18 mouse cellular contexts compared by ENCODE assay signal in the genomic region with DNA sequence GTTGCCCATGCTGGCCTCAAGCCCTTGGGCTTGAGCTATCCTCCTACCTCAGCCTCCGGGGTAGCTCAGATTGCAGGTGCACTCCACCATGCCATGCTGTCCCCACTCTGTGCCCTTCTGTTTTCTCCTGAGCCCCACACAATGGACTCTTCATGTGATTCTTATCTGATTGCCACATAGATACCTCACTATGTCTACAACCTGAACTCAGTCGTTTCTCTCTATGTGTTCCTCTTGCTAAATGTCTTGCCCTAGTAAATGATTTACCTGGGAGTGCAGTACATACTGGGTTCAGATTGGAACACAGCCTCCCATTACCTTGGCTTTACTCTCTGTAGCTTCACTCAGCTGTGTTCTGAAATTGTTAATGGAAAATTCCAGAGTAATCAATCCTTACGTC. TPM values are rescaled to one million over a fixed set of nuclear protein-coding genes. Genes with fewer than 3 reads are reported as not detected.
DNase-seq lines count a peak whose midpoint lies in the region; ATAC-seq and TF ChIP-seq lines count a peak whose summit lies in the region.
"Had no signal": no experiment of that assay in that cellular context is flagged by ENCODE, and none has a peak within 500 bp of the region (broad histone marks: within the 10 kb centered on the region; RNA-seq: fewer than 3 reads in every experiment).

No protein-coding gene starts in this region.

- TF ChIP-seq POLR2A in lung, adult 2 months (IDR thresholded peaks at IDR 0.05; ENCODE audit: borderline replicate concordance, extremely low read depth, low read depth, low read length) = no peak

- TF ChIP-seq EP300 in liver, postnatal 0 days (IDR thresholded peaks at IDR 0.05; ENCODE audit: low read depth) = peak; percentile 45; the same call in 1 of the 2 replicates

- H3K36me3 ChIP-seq in lung, embryonic 15.5 days = peaks cover 17% of the 10 kb centered on the region; the same call in 1 of the 2 replicates
- H3K36me3 ChIP-seq in intestine, postnatal 0 days (ENCODE audit: control insufficient read depth, insufficient read depth) = peaks cover 29% of the 10 kb centered on the region
- H3K36me3 ChIP-seq in liver, postnatal 0 days (replicated peaks; ENCODE audit: insufficient read depth, low read length) = peaks cover 19% of the 10 kb centered on the region

- H3K4me3 ChIP-seq in lung, embryonic 15.5 days = no peak overlapping the region
- H3K4me3 ChIP-seq in lung, adult 2 months (replicated peaks; ENCODE audit: extremely low read depth, low read depth, low read length) = no peak overlapping the region
- H3K4me3 ChIP-seq in intestine, postnatal 0 days (ENCODE audit: low read depth, low read length) = no peak overlapping the region
- H3K4me3 ChIP-seq in liver, postnatal 0 days (ENCODE audit: low read depth, low read length) = no peak overlapping the region
- H3K4me3 ChIP-seq: embryonic facial prominence, embryonic 10.5 days; heart, embryonic 13.5 days; megakaryocyte, embryonic 14.5 days had no signal

- H3K27me3 ChIP-seq in lung, embryonic 15.5 days = no peaks in the 10 kb centered on the region
- H3K27me3 ChIP-seq in intestine, postnatal 0 days (replicated peaks; ENCODE audit: control insufficient read depth, insufficient read depth, low read length) = no peaks in the 10 kb centered on the region
- no peaks in the 10 kb centered on the region for H3K27me3 ChIP-seq in liver, postnatal 0 days (ENCODE audit: insufficient read depth, low read length)
- H3K27me3 ChIP-seq: heart, embryonic 13.5 days; megakaryocyte, embryonic 14.5 days had no signal

- H3K9me3 ChIP-seq in lung, embryonic 15.5 days = no peaks in the 10 kb centered on the region
- H3K9me3 ChIP-seq in intestine, postnatal 0 days (ENCODE audit: control insufficient read depth) = no peaks in the 10 kb centered on the region
- no peaks in the 10 kb centered on the region for H3K9me3 ChIP-seq in liver, postnatal 0 days (ENCODE audit: low read length)
- H3K9me3 ChIP-seq: embryonic facial prominence, embryonic 10.5 days; heart, embryonic 13.5 days had no signal

- H3K4me2 ChIP-seq in lung, embryonic 15.5 days = no peak overlapping the region
- H3K4me2 ChIP-seq in intestine, postnatal 0 days (replicated peaks; ENCODE audit: low read depth) = no peak overlapping the region
- H3K4me2 ChIP-seq in liver, postnatal 0 days (ENCODE audit: low read depth, low read length) = no peak overlapping the region
- H3K4me2 ChIP-seq: heart, embryonic 13.5 days; hindbrain, embryonic 14.5 days had no signal

- ATAC-seq in lung, embryonic 15.5 days (ENCODE audit: borderline replicate concordance, extremely low read depth, low FRiP score, low TSS enrichment) = peak; percentile 55; the same call in 1 of the 2 replicates
- ATAC-seq in intestine, postnatal 0 days = peak; percentile 62
- peak; percentile 82 for ATAC-seq in liver, postnatal 0 days

- peaks cover 11% of the 10 kb centered on the region; the same call in 1 of the 2 replicates for H3K4me1 ChIP-seq in lung, embryonic 15.5 days
- peaks cover 2% of the 10 kb centered on the region; the same call in 1 of the 2 replicates for H3K4me1 ChIP-seq in lung, adult 2 months (ENCODE audit: control insufficient read depth, insufficient read depth, low read length)
- no peaks in the 10 kb centered on the region for H3K4me1 ChIP-seq in intestine, postnatal 0 days (replicated peaks; ENCODE audit: control insufficient read depth, insufficient read depth, low read length)
- peaks cover 3% of the 10 kb centered on the region; the same call in 1 of the 2 replicates for H3K4me1 ChIP-seq in liver, postnatal 0 days (ENCODE audit: insufficient read depth)
- H3K4me1 ChIP-seq: embryonic facial prominence, embryonic 10.5 days; heart, embryonic 13.5 days had no signal

- no peak overlapping the region for H3K9ac ChIP-seq in lung, embryonic 15.5 days
- H3K9ac ChIP-seq in intestine, postnatal 0 days (ENCODE audit: low read depth, low read length) = no peak overlapping the region
- no peak overlapping the region for H3K9ac ChIP-seq in liver, postnatal 0 days (replicated peaks)
- H3K9ac ChIP-seq: heart, embryonic 13.5 days; hindbrain, embryonic 14.5 days had no signal

- no peak for DNase-seq in lung, adult 2 months
- peak; percentile 37 for DNase-seq in kidney, postnatal 14 days
- DNase-seq in liver, postnatal 0 days = peak; percentile 34
- no peak for DNase-seq in spleen, postnatal 10 days (ENCODE audit: low spot score in 2 of 2)
- no peak for DNase-seq in gastrocnemius, adult 18-20 months (ENCODE audit: low spot score)
- DNase-seq: cerebellum, adult 2 months; heart, adult 11 months; left cerebral cortex, postnatal 4 days; lung, adult 18-20 months; midbrain, embryonic 14.5 days; right cerebral cortex, postnatal 14 days; spleen, adult 18-20 months had no signal

- WGBS in lung, embryonic 15.5 days = 59% methylated on average over 3 of the region's 3 CpGs
- 67% methylated on average over 3 of the region's 3 CpGs for WGBS in lung, adult 2 months
- WGBS in intestine, postnatal 0 days = 51% methylated on average over 3 of the region's 3 CpGs
- WGBS in liver, postnatal 0 days (ENCODE audit: insufficient replicate concordance) = 59% methylated on average over 3 of the region's 3 CpGs

- no peak for TF ChIP-seq CTCF in lung, adult 2 months (IDR thresholded peaks at IDR 0.05; ENCODE audit: insufficient read depth, low read length)
- TF ChIP-seq CTCF in intestine, postnatal 0 days (IDR thresholded peaks at IDR 0.05; ENCODE audit: low read depth) = no peak
- TF ChIP-seq CTCF in liver, postnatal 0 days (IDR thresholded peaks at IDR 0.05; ENCODE audit: low read depth) = no peak

- peak overlapping the region; percentile 71 for H3K27ac ChIP-seq in lung, embryonic 15.5 days
- no peak overlapping the region for H3K27ac ChIP-seq in intestine, postnatal 0 days (ENCODE audit: low read depth, low read length)
- H3K27ac ChIP-seq in liver, postnatal 0 days (ENCODE audit: low read depth) = peak overlapping the region; percentile 98
- H3K27ac ChIP-seq: embryonic facial prominence, embryonic 10.5 days; heart, embryonic 13.5 days; hindbrain, embryonic 14.5 days had no signal

RNA-seq across cellular contexts. Expression of gene Bphl, which starts 17.6 kb away (rescaled TPM):
- polyA plus RNA-seq in lung, embryonic 15.5 days (2015; fragmentation: Nextera tagmentation; extraction: Ambion mirVana) = 57.3 and 59.0 TPM in 2 replicates
- polyA plus RNA-seq in lung, adult 2 months (2012; rRNA removed) = 37.4 and 41.8 TPM in 2 replicates
- polyA plus RNA-seq in intestine, postnatal 0 days (2015; fragmentation: Nextera tagmentation; extraction: Ambion mirVana) = 51.5 and 58.2 TPM in 2 replicates
- 95.6 and 107 TPM in 2 replicates for polyA plus RNA-seq in liver, postnatal 0 days (2015; fragmentation: Nextera tagmentation; extraction: Ambion mirVana)
- total RNA-seq in gastrocnemius, adult 18-20 months (2021) = 10 to 100 TPM; 23.7 to 25.8 TPM

RNA-seq across cellular contexts. Expression of gene Tubb2a, which starts 22.8 kb away (rescaled TPM):
- polyA plus RNA-seq in lung, embryonic 15.5 days (2015; fragmentation: Nextera tagmentation; extraction: Ambion mirVana) = 180 and 197 TPM in 2 replicates
- polyA plus RNA-seq in lung, adult 2 months (2012; rRNA removed) = 320 and 386 TPM in 2 replicates
- 218 and 292 TPM in 2 replicates for polyA plus RNA-seq in intestine, postnatal 0 days (2015; fragmentation: Nextera tagmentation; extraction: Ambion mirVana)
- polyA plus RNA-seq in liver, postnatal 0 days (2015; fragmentation: Nextera tagmentation; extraction: Ambion mirVana) = 64.7 and 78.8 TPM in 2 replicates
- total RNA-seq in gastrocnemius, adult 18-20 months (2021) = 10 to 100 TPM; 10.0 to 17.1 TPM

RNA-seq across cellular contexts. Expression of gene Serpinb6a, which starts 52.4 kb away (rescaled TPM):
- 60.2 and 66.6 TPM in 2 replicates for polyA plus RNA-seq in lung, embryonic 15.5 days (2015; fragmentation: Nextera tagmentation; extraction: Ambion mirVana)
- polyA plus RNA-seq in lung, adult 2 months (2012; rRNA removed) = 58.6 and 128 TPM in 2 replicates
- polyA plus RNA-seq in intestine, postnatal 0 days (2015; fragmentation: Nextera tagmentation; extraction: Ambion mirVana) = 364 and 373 TPM in 2 replicates
- polyA plus RNA-seq in liver, postnatal 0 days (2015; fragmentation: Nextera tagmentation; extraction: Ambion mirVana) = 26.0 and 28.3 TPM in 2 replicates
- total RNA-seq in gastrocnemius, adult 18-20 months (2021) = 100 to 1,000 TPM; 167 to 256 TPM

RNA-seq across cellular contexts. Expression of gene Ripk1, which starts 52.8 kb away (rescaled TPM):
- 22.2 and 22.3 TPM in 2 replicates for polyA plus RNA-seq in lung, embryonic 15.5 days (2015; fragmentation: Nextera tagmentation; extraction: Ambion mirVana)
- polyA plus RNA-seq in lung, adult 2 months (2012; rRNA removed) = 10.8 and 15.8 TPM in 2 replicates
- 25.0 and 27.7 TPM in 2 replicates for polyA plus RNA-seq in intestine, postnatal 0 days (2015; fragmentation: Nextera tagmentation; extraction: Ambion mirVana)
- 10.4 and 11.3 TPM in 2 replicates for polyA plus RNA-seq in liver, postnatal 0 days (2015; fragmentation: Nextera tagmentation; extraction: Ambion mirVana)
- 1 to 10 TPM; 2.7 to 3.2 TPM for total RNA-seq in gastrocnemius, adult 18-20 months (2021)

Comparison
In these comparisons a context has a peak if more than half of its experiments do, and no peak if none do; other contexts are left out.
1. DNase-seq: peak in kidney, postnatal 14 days (single experiment) and liver, postnatal 0 days (single experiment); none in lung, adult 2 months (single experiment), spleen, postnatal 10 days (0 of 2) and gastrocnemius, adult 18-20 months (single experiment).
2. Peak in every context shown above with its lines, with median percentiles within 50 percentile points of each other: ATAC-seq.